Mouse (Mus musculus): ENCODE results near the gene Odf3l2. TPM values are rescaled to one million over a fixed set of nuclear protein-coding genes. Genes with fewer than 3 reads are reported as not detected.

Odf3l2 gene
- polyA plus RNA-seq, 1 experiment from 2014 or later: 0.20 TPM

GRCm38 (mm10) chr10:79626156-79626555 lies 19.4 kb downstream of the Odf3l2 start:
- H3K4me3 ChIP-seq (ENCODE audit: low read depth, low read length): no peak overlapping the region
- no peak overlapping the region for H3K9ac ChIP-seq (replicated peaks; ENCODE audit: low read depth, low read length)
- H3K4me1 ChIP-seq (ENCODE audit: control insufficient read depth, insufficient read depth, low read length): no peaks in the 10 kb centered on the region
- H3K27me3 ChIP-seq (ENCODE audit: control insufficient read depth, insufficient read depth, low read length): no peaks in the 10 kb centered on the region
- ATAC-seq (ENCODE audit: insufficient number of reproducible peaks, insufficient read depth, low FRiP score, low read depth): no peak
- WGBS: 86% methylated on average over 10 of the region's 10 CpGs
- H3K36me3 ChIP-seq (ENCODE audit: control insufficient read depth, insufficient read depth, low read length): no peaks in the 10 kb centered on the region
- 0 out of 2 replicates have a peak, but pooled peaks cover 2% of the 10 kb centered on the region for H3K9me3 ChIP-seq (ENCODE audit: control insufficient read depth, low read depth, low read length)
- no peak overlapping the region for H3K4me2 ChIP-seq (replicated peaks; ENCODE audit: low read depth, low read length)
- H3K27ac ChIP-seq (ENCODE audit: low read length): no peak overlapping the region

- H3K27me3 ChIP-seq (ENCODE audit: control insufficient read depth, insufficient read depth, low read length): no peaks in the 10 kb centered on the region
- H3K4me2 ChIP-seq (replicated peaks; ENCODE audit: low read depth, low read length): no peak overlapping the region
- no peaks in the 10 kb centered on the region for H3K36me3 ChIP-seq (ENCODE audit: control insufficient read depth, insufficient read depth, low read length)
- ATAC-seq (ENCODE audit: insufficient number of reproducible peaks, insufficient read depth, low FRiP score, low read depth): no peak
- H3K9me3 ChIP-seq (ENCODE audit: control insufficient read depth, low read depth, low read length): 0 out of 2 replicates have a peak, but pooled peaks cover 1% of the 10 kb centered on the region
- H3K4me3 ChIP-seq (ENCODE audit: low read depth, low read length): no peak overlapping the region
- H3K27ac ChIP-seq (ENCODE audit: low read length): no peak overlapping the region
- H3K9ac ChIP-seq (replicated peaks; ENCODE audit: low read depth, low read length): no peak overlapping the region
- 68% methylated on average over 9 of the region's 9 CpGs for WGBS
- no peaks in the 10 kb centered on the region for H3K4me1 ChIP-seq (ENCODE audit: control insufficient read depth, insufficient read depth, low read length)
Measured at GRCm38 (mm10) chr10:79625398-79625797, 20.1 kb downstream of the Odf3l2 start.

GRCm38 (mm10) chr10:79623950-79624349 lies 21.6 kb downstream of the Odf3l2 start:
- ATAC-seq (ENCODE audit: insufficient number of reproducible peaks, insufficient read depth, low FRiP score, low read depth): no peak
- Histone ChIP-seq H3K4me2 (replicated peaks; ENCODE audit: low read depth, low read length) (no peak overlapping the region), H3K9ac (replicated peaks; ENCODE audit: low read depth, low read length) (no peak overlapping the region)

GRCm38 (mm10) chr10:79616376-79616775 lies 29.2 kb downstream of the Odf3l2 start:
- no peak overlapping the region for H3K4me3 ChIP-seq (ENCODE audit: low read depth, low read length)
- ATAC-seq (ENCODE audit: insufficient number of reproducible peaks, insufficient read depth, low FRiP score, low read depth): no peak
- no peak overlapping the region for H3K9ac ChIP-seq (replicated peaks; ENCODE audit: low read depth, low read length)
- no peak overlapping the region for H3K27ac ChIP-seq (ENCODE audit: low read length)
- WGBS: 91% methylated on average over 5 of the region's 5 CpGs
- H3K27me3 ChIP-seq (ENCODE audit: control insufficient read depth, insufficient read depth, low read length): peaks cover 19% of the 10 kb centered on the region
- H3K9me3 ChIP-seq (ENCODE audit: control insufficient read depth, low read depth, low read length): no peaks in the 10 kb centered on the region
- peaks cover 12% of the 10 kb centered on the region for H3K4me1 ChIP-seq (ENCODE audit: control insufficient read depth, insufficient read depth, low read length)
- no peaks in the 10 kb centered on the region for H3K36me3 ChIP-seq (ENCODE audit: control insufficient read depth, insufficient read depth, low read length)
- H3K4me2 ChIP-seq (replicated peaks; ENCODE audit: low read depth, low read length): no peak overlapping the region

More at GRCm38 (mm10) chr10:79623950-79624349, 21.6 kb downstream of the Odf3l2 start:
- Histone ChIP-seq H3K4me3 (ENCODE audit: low read depth, low read length) (no peak overlapping the region), H3K4me1 (ENCODE audit: control insufficient read depth, insufficient read depth, low read length) (no peaks in the 10 kb centered on the region), H3K27me3 (ENCODE audit: control insufficient read depth, insufficient read depth, low read length) (no peaks in the 10 kb centered on the region), H3K36me3 (ENCODE audit: control insufficient read depth, insufficient read depth, low read length) (no peaks in the 10 kb centered on the region), H3K27ac (ENCODE audit: low read length) (no peak overlapping the region), H3K9me3 (ENCODE audit: control insufficient read depth, low read depth, low read length) (no peaks in the 10 kb centered on the region)
- 69% methylated on average over 12 of the region's 12 CpGs for WGBS

GRCm38 (mm10) chr10:79615860-79616259 lies 29.7 kb downstream of the Odf3l2 start:
- peaks cover 12% of the 10 kb centered on the region for H3K4me1 ChIP-seq (ENCODE audit: control insufficient read depth, insufficient read depth, low read length)
- H3K9me3 ChIP-seq (ENCODE audit: control insufficient read depth, low read depth, low read length): no peaks in the 10 kb centered on the region
- H3K36me3 ChIP-seq (ENCODE audit: control insufficient read depth, insufficient read depth, low read length): no peaks in the 10 kb centered on the region
- WGBS: 11% methylated on average over 8 of the region's 8 CpGs
- no peak overlapping the region for H3K4me2 ChIP-seq (replicated peaks; ENCODE audit: low read depth, low read length)
- H3K9ac ChIP-seq (replicated peaks; ENCODE audit: low read depth, low read length): no peak overlapping the region
- peaks cover 19% of the 10 kb centered on the region for H3K27me3 ChIP-seq (ENCODE audit: control insufficient read depth, insufficient read depth, low read length)
- ATAC-seq (ENCODE audit: insufficient number of reproducible peaks, insufficient read depth, low FRiP score, low read depth): no peak
- no peak overlapping the region for H3K4me3 ChIP-seq (ENCODE audit: low read depth, low read length)
- H3K27ac ChIP-seq (ENCODE audit: low read length): no peak overlapping the region

GRCm38 (mm10) chr10:79614305-79614643 lies 31.3 kb downstream of the Odf3l2 start:
- Histone ChIP-seq H3K4me1 (ENCODE audit: control insufficient read depth, insufficient read depth, low read length) (peaks cover 12% of the 10 kb centered on the region), H3K36me3 (ENCODE audit: control insufficient read depth, insufficient read depth, low read length) (no peaks in the 10 kb centered on the region), H3K9ac (replicated peaks; ENCODE audit: low read depth, low read length) (no peak overlapping the region), H3K27me3 (ENCODE audit: control insufficient read depth, insufficient read depth, low read length) (peaks cover 19% of the 10 kb centered on the region), H3K4me2 (replicated peaks; ENCODE audit: low read depth, low read length) (peak overlapping the region; percentile 94), H3K4me3 (ENCODE audit: low read depth, low read length) (peak overlapping the region; percentile 52), H3K27ac (ENCODE audit: low read length) (no peak overlapping the region), H3K9me3 (ENCODE audit: control insufficient read depth, low read depth, low read length) (no peaks in the 10 kb centered on the region)
- no peak; the same call in 1 of the 2 replicates for ATAC-seq (ENCODE audit: insufficient number of reproducible peaks, insufficient read depth, low FRiP score, low read depth)
- 89% methylated on average over 1 of the region's 1 CpGs for WGBS

- peaks cover 12% of the 10 kb centered on the region for H3K4me1 ChIP-seq (ENCODE audit: control insufficient read depth, insufficient read depth, low read length)
- H3K4me2 ChIP-seq (replicated peaks; ENCODE audit: low read depth, low read length): peak within 1 kb of the TSS; percentile 94
- peak within 1 kb of the TSS; percentile 52; the same call in 1 of the 2 replicates for H3K9ac ChIP-seq (replicated peaks; ENCODE audit: low read depth, low read length)
- H3K27ac ChIP-seq (ENCODE audit: low read length): no peak within 1 kb of the TSS
- 1% methylated on average over 60 of the region's 60 CpGs for WGBS
- peak; percentile 85 for ATAC-seq (ENCODE audit: insufficient number of reproducible peaks, insufficient read depth, low FRiP score, low read depth)
- H3K4me3 ChIP-seq (ENCODE audit: low read depth, low read length): peak within 1 kb of the TSS; percentile 52
- peaks cover 19% of the 10 kb centered on the region for H3K27me3 ChIP-seq (ENCODE audit: control insufficient read depth, insufficient read depth, low read length)
- no peaks in the 10 kb centered on the region for H3K9me3 ChIP-seq (ENCODE audit: control insufficient read depth, low read depth, low read length)
- no peaks in the 10 kb centered on the region for H3K36me3 ChIP-seq (ENCODE audit: control insufficient read depth, insufficient read depth, low read length)
Measured at GRCm38 (mm10) chr10:79613578-79614304, 31.8 kb downstream of the Odf3l2 start, which contains the start of gene C2cd4c. TSS of gene C2cd4c (minus strand) at chr10:79614025.

GRCm38 (mm10) chr10:79612192-79613135 lies 33.1 kb downstream of the Odf3l2 start:
- Histone ChIP-seq H3K4me3 (ENCODE audit: low read depth, low read length) (peak overlapping the region; percentile 9; the same call in 1 of the 2 replicates), H3K9me3 (ENCODE audit: control insufficient read depth, low read depth, low read length) (no peaks in the 10 kb centered on the region), H3K36me3 (ENCODE audit: control insufficient read depth, insufficient read depth, low read length) (no peaks in the 10 kb centered on the region), H3K9ac (replicated peaks; ENCODE audit: low read depth, low read length) (no peak overlapping the region), H3K27ac (ENCODE audit: low read length) (no peak overlapping the region), H3K4me2 (replicated peaks; ENCODE audit: low read depth, low read length) (0 out of 2 replicates have a peak overlapping the region, but pooled peaks have one; percentile 18), H3K4me1 (ENCODE audit: control insufficient read depth, insufficient read depth, low read length) (peaks cover 12% of the 10 kb centered on the region), H3K27me3 (ENCODE audit: control insufficient read depth, insufficient read depth, low read length) (peaks cover 19% of the 10 kb centered on the region)
- no peak for ATAC-seq (ENCODE audit: insufficient number of reproducible peaks, insufficient read depth, low FRiP score, low read depth)
- WGBS: 15% methylated on average over 51 of the region's 51 CpGs
